Mouse (Mus musculus) thymus, postnatal 10 days (tissue): ENCODE data around the gene Card19.

Experiments used
- DNase-seq, 2 experiments: peaks; one replicate each; pipeline ENCODE4 v3.0.0; 2021; ENCODE audit warnings: low spot score in 2 of 2

Gene Card19

GRCm38 (mm10) chr13:49215504-49216219 is at the start of gene Card19:
Gene Card19, minus strand, starts transcription at chr13:49216037.
- DNase-seq, result peak; percentile 95 to 98

GRCm38 (mm10) chr13:49260036-49260722 is 44.3 kb upstream of the Card19 start:
- DNase-seq, result no peak

- no peak for DNase-seq
These were observed 42.0 kb upstream of the Card19 start for GRCm38 (mm10) chr13:49257819-49258313.

GRCm38 (mm10) chr13:49252746-49253145 is 36.9 kb upstream of the Card19 start:
- DNase-seq, result no peak

- DNase-seq, result no peak
These were observed 36.3 kb upstream of the Card19 start for GRCm38 (mm10) chr13:49252113-49252512.

- DNase-seq, result no peak
These were observed 35.1 kb upstream of the Card19 start for GRCm38 (mm10) chr13:49250716-49251517.

GRCm38 (mm10) chr13:49249634-49250033 is 33.8 kb upstream of the Card19 start:
- DNase-seq, result no peak

GRCm38 (mm10) chr13:49248923-49249322 is 33.1 kb upstream of the Card19 start:
- DNase-seq, result no peak

- no peak for DNase-seq
These were observed 32.6 kb upstream of the Card19 start, which contains the start of gene Susd3 for GRCm38 (mm10) chr13:49248467-49248862. Gene Susd3, minus strand, starts transcription at chr13:49248706.

GRCm38 (mm10) chr13:49247740-49248466 is 32.1 kb upstream of the Card19 start:
- peak; percentile 16 to 50 for DNase-seq

- no peak for DNase-seq
These were observed 31.4 kb upstream of the Card19 start for GRCm38 (mm10) chr13:49247232-49247739.

- no peak for DNase-seq
These were observed 30.8 kb upstream of the Card19 start for GRCm38 (mm10) chr13:49246626-49247025.

- DNase-seq, result no peak
These were observed 30.2 kb upstream of the Card19 start for GRCm38 (mm10) chr13:49246011-49246410.

GRCm38 (mm10) chr13:49245251-49245650 is 29.4 kb upstream of the Card19 start:
- DNase-seq, result no peak

GRCm38 (mm10) chr13:49243492-49243891 is 27.7 kb upstream of the Card19 start:
- DNase-seq, result no peak

- peak; percentile 81 to 82 for DNase-seq
These were observed 26.7 kb upstream of the Card19 start for GRCm38 (mm10) chr13:49242321-49243065.

- no peak for DNase-seq
These were observed 22.9 kb upstream of the Card19 start for GRCm38 (mm10) chr13:49238737-49239136.

GRCm38 (mm10) chr13:49237617-49238016 is 21.8 kb upstream of the Card19 start:
- DNase-seq, result no peak

- no peak for DNase-seq
These were observed 18.9 kb upstream of the Card19 start for GRCm38 (mm10) chr13:49234711-49235110.

- no peak for DNase-seq
These were observed 18.1 kb upstream of the Card19 start for GRCm38 (mm10) chr13:49233792-49234572.
